Mouse (Mus musculus) liver, embryonic 13.5 days (tissue): ENCODE measurements around the gene Efs. TPM values are rescaled to one million over a fixed set of nuclear protein-coding genes. Genes with fewer than 3 reads are reported as not detected.

ENCODE experiments used
- ATAC-seq: fragments of 200-750 bp; cut with Nextera tagmentation; 2 replicates; pipeline ENCODE4 v1.8.0; 2017; ENCODE audit warnings: low read depth, mild to moderate bottlenecking, moderate number of reproducible peaks, moderate library complexity
- DNase-seq: peaks from one replicate; pipeline ENCODE4 v3.0.0; 2022
- H3K27ac ChIP-seq: fragments of 300-500 bp; sonication (generic); 2 replicates; pipeline ENCODE4 v1.5.1; 2015; ENCODE audit warnings: moderate library complexity, mild to moderate bottlenecking, inconsistent platforms
- H3K27me3 ChIP-seq: fragments of 300-500 bp; sonication (generic); 2 replicates; pipeline ENCODE4 v1.6.1; 2015; ENCODE audit warnings: mild to moderate bottlenecking, inconsistent platforms
- H3K36me3 ChIP-seq: fragments of 300-500 bp; sonication (generic); 2 replicates; pipeline ENCODE4 v1.6.1; 2015; ENCODE audit warnings: mild to moderate bottlenecking, inconsistent platforms
- H3K4me1 ChIP-seq: fragments of 300-500 bp; sonication (generic); replicated peaks from 2 replicates; pipeline ENCODE4 v1.6.1; 2015; ENCODE audit warnings: inconsistent platforms
- H3K4me2 ChIP-seq: fragments of 300-500 bp; sonication (generic); 2 replicates; pipeline ENCODE4 v1.6.1; 2015; ENCODE audit warnings: inconsistent platforms, mild to moderate bottlenecking, moderate library complexity
- H3K4me3 ChIP-seq: fragments of 300-500 bp; sonication (generic); replicated peaks from 2 replicates; pipeline ENCODE4 v1.5.1; 2015; ENCODE audit warnings: mild to moderate bottlenecking, inconsistent platforms
- H3K9ac ChIP-seq: fragments of 300-500 bp; sonication (generic); 2 replicates; pipeline ENCODE4 v1.6.1; 2015; ENCODE audit warnings: mild to moderate bottlenecking, inconsistent platforms
- H3K9me3 ChIP-seq: fragments of 300-500 bp; sonication (generic); replicated peaks from 2 replicates; pipeline ENCODE4 v1.6.1; 2016; ENCODE audit warnings: inconsistent platforms
- WGBS: fragments of 180-500 bp; shearing (Covaris S2); methylation state at CpG from one replicate; pipeline ENCODE4 v1.1.7; 2015; ENCODE audit not compliant: insufficient replicate concordance; 5-methylcytosine and 5-hydroxymethylcytosine counted together
- polyA plus RNA-seq: library from polyadenylated mRNA; unstranded; fragments of >200 nt; fragmentation: Nextera tagmentation; extraction: Ambion mirVana; gene quantifications from 2 replicates; pipeline ENCODE4 v1.2.1, GENCODE M21; 2015

Gene Efs
- polyA plus RNA-seq, 1 experiment from 2014 or later: 0.71 TPM

DNA sequence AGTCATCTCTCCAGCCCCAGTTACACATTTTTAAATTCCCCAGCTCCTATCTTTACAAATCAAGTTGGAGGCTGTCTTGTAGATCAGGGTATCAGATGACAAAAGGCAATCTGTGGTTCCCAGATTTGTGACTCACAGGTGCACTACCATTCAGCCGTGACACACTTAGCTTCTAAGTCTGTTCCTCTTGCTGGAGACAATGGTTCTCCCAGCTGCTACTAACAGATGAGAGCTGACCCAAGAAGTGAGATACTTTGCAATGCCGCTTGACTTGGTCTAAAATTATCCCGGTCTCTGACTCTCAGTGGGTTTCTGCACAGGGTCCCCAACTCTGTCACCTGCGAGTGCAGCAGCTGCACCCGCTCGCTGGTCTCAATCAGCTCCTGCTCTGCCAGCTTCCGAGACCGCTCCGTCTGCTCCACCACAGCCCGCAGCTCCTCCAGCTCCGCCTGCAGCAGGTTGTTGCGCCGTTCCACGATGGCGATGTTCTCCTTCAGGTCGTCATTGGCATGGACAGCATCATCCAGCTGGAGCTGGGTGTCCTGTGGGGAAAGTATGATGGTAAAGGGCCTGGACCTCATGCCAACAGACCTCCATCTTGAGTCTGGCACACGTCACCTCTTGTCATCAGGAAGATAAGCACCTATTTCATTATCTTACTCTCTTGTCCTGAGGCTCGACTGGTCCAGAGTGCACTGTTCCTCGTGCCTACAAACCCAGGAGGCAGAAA lies 20.2 kb upstream of the Efs start:
- no peaks in the 10 kb centered on the region for H3K36me3 ChIP-seq
- H3K4me2 ChIP-seq: no peak overlapping the region
- H3K27me3 ChIP-seq: peaks cover 5% of the 10 kb centered on the region; the same call in 1 of the 2 replicates
- H3K27ac ChIP-seq: no peak overlapping the region
- H3K9ac ChIP-seq: no peak overlapping the region
- no peak for ATAC-seq
- no peaks in the 10 kb centered on the region for H3K9me3 ChIP-seq
- DNase-seq: no peak
- H3K4me1 ChIP-seq: no peaks in the 10 kb centered on the region
- no peak overlapping the region for H3K4me3 ChIP-seq
- 73% methylated on average over 19 of the region's 19 CpGs for whole genome bisulfite sequencing

DNA sequence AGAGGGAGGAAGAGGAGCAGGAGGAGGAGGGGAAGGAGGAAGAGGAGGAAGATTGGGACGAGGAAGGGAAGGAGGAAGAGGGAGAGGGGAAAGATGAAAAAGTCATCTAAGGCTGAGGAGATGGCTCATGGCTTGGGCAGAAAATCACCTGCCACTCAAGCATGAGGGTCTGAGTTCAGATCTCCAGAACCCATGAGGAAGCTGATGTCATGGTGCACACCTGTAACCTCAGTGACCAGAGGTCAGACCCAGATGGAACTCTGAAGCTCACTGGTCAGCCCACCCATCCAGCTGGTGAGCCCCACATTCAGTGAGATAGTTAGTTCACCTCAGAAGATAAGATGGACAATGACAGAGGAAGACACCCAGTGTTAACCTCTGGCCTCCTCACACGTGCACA lies 19.0 kb upstream of the Efs start:
- Histone ChIP-seq H3K9me3 (no peaks in the 10 kb centered on the region), H3K4me2 (no peak overlapping the region), H3K27ac (no peak overlapping the region), H3K9ac (no peak overlapping the region), H3K4me1 (no peaks in the 10 kb centered on the region), H3K27me3 (peaks cover 10% of the 10 kb centered on the region; the same call in 1 of the 2 replicates), H3K4me3 (no peak overlapping the region), H3K36me3 (no peaks in the 10 kb centered on the region)
- ATAC-seq (no peak), DNase-seq (no peak)
- 40% methylated on average over 2 of the region's 2 CpGs for WGBS

- Histone ChIP-seq H3K4me2 (no peak overlapping the region), H3K9me3 (no peaks in the 10 kb centered on the region), H3K9ac (no peak overlapping the region), H3K36me3 (no peaks in the 10 kb centered on the region), H3K4me3 (no peak overlapping the region), H3K27ac (no peak overlapping the region), H3K4me1 (no peaks in the 10 kb centered on the region), H3K27me3 (peaks cover 10% of the 10 kb centered on the region; the same call in 1 of the 2 replicates)
- ATAC-seq (no peak), DNase-seq (no peak)
- 82% methylated on average over 7 of the region's 7 CpGs for WGBS
Observed at GRCm38 (mm10) chr14:54943971-54944370, 18.0 kb upstream of the Efs start.

DNA sequence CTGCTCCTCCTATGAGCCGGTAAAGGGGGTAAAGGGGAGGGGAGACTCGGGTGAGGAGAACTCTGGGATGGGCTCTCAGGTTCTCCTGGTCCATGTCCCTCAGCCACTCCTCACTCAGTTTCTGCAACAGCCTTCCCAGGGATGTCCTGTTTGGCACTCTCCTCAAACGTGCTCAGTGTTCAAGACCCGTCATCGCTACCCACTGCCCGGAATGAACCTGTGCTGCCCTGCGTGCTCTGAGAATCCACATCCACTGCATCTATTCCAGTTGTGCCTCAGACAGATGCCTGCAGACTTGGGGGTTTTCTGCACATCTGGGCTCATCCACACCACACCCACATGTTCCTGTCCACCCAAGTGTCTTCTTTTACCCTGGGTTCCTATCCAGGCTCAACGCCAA lies 16.6 kb upstream of the Efs start:
- Histone ChIP-seq H3K27ac (no peak overlapping the region), H3K4me2 (no peak overlapping the region), H3K4me1 (no peaks in the 10 kb centered on the region), H3K9ac (no peak overlapping the region), H3K27me3 (0 out of 2 replicates have a peak, but pooled peaks cover 13% of the 10 kb centered on the region), H3K36me3 (no peaks in the 10 kb centered on the region), H3K9me3 (no peaks in the 10 kb centered on the region), H3K4me3 (no peak overlapping the region)
- WGBS: 66% methylated on average over 8 of the region's 8 CpGs
- ATAC-seq: no peak
- no peak for DNase-seq

- Histone ChIP-seq H3K9ac (no peak overlapping the region), H3K36me3 (no peaks in the 10 kb centered on the region), H3K9me3 (no peaks in the 10 kb centered on the region), H3K4me3 (no peak overlapping the region), H3K27me3 (0 out of 2 replicates have a peak, but pooled peaks cover 16% of the 10 kb centered on the region), H3K4me2 (no peak overlapping the region), H3K4me1 (no peaks in the 10 kb centered on the region), H3K27ac (no peak overlapping the region)
- 42% methylated on average over 13 of the region's 13 CpGs for WGBS
- no peak for DNase-seq
- no peak for ATAC-seq
Observed at GRCm38 (mm10) chr14:54941024-54941978, 15.4 kb upstream of the Efs start.

DNA sequence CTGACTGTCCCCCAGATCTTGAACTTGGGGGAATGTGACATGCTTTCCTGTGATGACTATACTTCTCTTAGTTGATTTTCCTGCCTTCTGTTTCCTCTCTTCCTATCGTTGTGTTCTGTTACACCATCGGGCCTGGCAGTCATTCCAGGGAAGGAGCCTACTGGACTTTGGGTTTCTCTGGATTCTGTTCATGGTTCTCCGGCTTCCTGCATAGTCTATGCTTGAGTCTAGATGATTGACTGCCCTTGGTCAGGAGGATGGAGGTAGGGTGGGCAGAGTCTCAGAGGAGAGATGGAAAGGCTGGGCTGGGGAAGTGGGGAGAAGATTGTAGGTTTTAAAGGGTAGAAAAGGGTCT lies 14.2 kb upstream of the Efs start:
- ATAC-seq (no peak), DNase-seq (no peak)
- H3K4me1 ChIP-seq: no peaks in the 10 kb centered on the region
- H3K27me3 ChIP-seq: 0 out of 2 replicates have a peak, but pooled peaks cover 16% of the 10 kb centered on the region
- H3K4me3 ChIP-seq: no peak overlapping the region
- no peak overlapping the region for H3K9ac ChIP-seq
- WGBS: 57% methylated on average over 3 of the region's 3 CpGs
- no peaks in the 10 kb centered on the region for H3K36me3 ChIP-seq
- H3K4me2 ChIP-seq: no peak overlapping the region
- no peaks in the 10 kb centered on the region for H3K9me3 ChIP-seq
- H3K27ac ChIP-seq: no peak overlapping the region

- no peaks in the 10 kb centered on the region for H3K36me3 ChIP-seq
- DNase-seq (peak; percentile 32), ATAC-seq (no peak)
- 0 out of 2 replicates have a peak, but pooled peaks cover 16% of the 10 kb centered on the region for H3K27me3 ChIP-seq
- H3K4me3 ChIP-seq: no peak overlapping the region
- H3K9ac ChIP-seq: no peak overlapping the region
- 40% methylated on average over 12 of the region's 12 CpGs for WGBS
- H3K27ac ChIP-seq: no peak overlapping the region
- no peak overlapping the region for H3K4me2 ChIP-seq
- H3K9me3 ChIP-seq: no peaks in the 10 kb centered on the region
- H3K4me1 ChIP-seq: no peaks in the 10 kb centered on the region
Observed at GRCm38 (mm10) chr14:54939434-54940175, 13.7 kb upstream of the Efs start.

GRCm38 (mm10) chr14:54938431-54939219 lies 12.7 kb upstream of the Efs start:
- Histone ChIP-seq H3K4me1 (no peaks in the 10 kb centered on the region), H3K4me2 (no peak overlapping the region), H3K27ac (no peak overlapping the region), H3K4me3 (no peak overlapping the region), H3K9me3 (no peaks in the 10 kb centered on the region), H3K9ac (no peak overlapping the region), H3K27me3 (0 out of 2 replicates have a peak, but pooled peaks cover 16% of the 10 kb centered on the region), H3K36me3 (no peaks in the 10 kb centered on the region)
- ATAC-seq: no peak
- 59% methylated on average over 15 of the region's 15 CpGs for WGBS
- DNase-seq: no peak

DNA sequence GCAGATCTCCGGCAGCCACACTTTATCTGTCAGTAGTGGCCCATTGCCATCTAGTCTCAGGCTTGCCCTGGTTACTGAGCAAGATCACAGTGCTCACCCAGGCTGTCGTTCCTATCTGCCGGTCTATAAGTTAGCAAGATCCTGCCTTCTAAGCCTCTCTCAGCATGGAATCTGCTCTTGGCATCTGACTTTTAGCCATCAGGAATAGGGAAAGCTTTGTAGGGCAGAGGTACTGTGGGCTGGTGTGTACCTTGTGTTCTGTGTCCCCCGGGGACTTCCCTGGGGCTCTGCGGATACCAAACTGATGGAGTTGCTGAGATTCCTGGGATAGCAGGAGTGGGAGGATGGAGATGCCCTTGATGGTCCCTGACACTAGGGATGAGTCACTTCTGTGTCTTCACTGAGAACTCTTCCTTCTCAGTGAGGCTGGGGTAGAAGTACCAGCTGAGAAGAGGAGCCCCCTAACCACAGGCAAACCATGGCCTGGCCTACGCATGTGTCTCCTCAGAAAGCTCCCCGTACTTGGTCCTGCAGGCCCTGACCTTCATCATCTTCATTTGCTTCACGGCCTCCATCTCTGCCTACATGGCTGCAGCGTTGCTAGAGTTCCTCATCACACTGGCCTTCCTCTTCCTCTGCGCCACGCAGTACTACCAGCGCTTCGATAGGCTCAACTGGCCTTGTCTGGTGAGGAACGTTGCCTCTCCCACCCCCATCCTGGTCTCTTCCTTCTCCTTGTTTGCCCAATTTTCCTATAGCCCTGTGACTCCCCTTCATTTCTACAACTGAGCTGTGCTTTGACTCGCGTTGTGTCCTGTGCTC lies 11.6 kb upstream of the Efs start:
- Histone ChIP-seq H3K36me3 (no peaks in the 10 kb centered on the region), H3K27ac (no peak overlapping the region), H3K27me3 (peaks cover 19% of the 10 kb centered on the region; the same call in 1 of the 2 replicates), H3K4me3 (no peak overlapping the region), H3K9me3 (no peaks in the 10 kb centered on the region), H3K4me2 (no peak overlapping the region), H3K9ac (no peak overlapping the region), H3K4me1 (no peaks in the 10 kb centered on the region)
- 72% methylated on average over 16 of the region's 16 CpGs for WGBS
- DNase-seq (no peak), ATAC-seq (no peak)

GRCm38 (mm10) chr14:54936831-54937160 lies 10.9 kb upstream of the Efs start:
- Histone ChIP-seq H3K27ac (no peak overlapping the region), H3K27me3 (peaks cover 21% of the 10 kb centered on the region; the same call in 1 of the 2 replicates), H3K9me3 (no peaks in the 10 kb centered on the region), H3K36me3 (no peaks in the 10 kb centered on the region), H3K4me3 (no peak overlapping the region), H3K9ac (no peak overlapping the region), H3K4me2 (no peak overlapping the region), H3K4me1 (no peaks in the 10 kb centered on the region)
- DNase-seq: no peak
- no peak for ATAC-seq
- WGBS: 21% methylated on average over 6 of the region's 6 CpGs
